Mouse (Mus musculus) neutrophil, adult 5-6 weeks (primary cell): ENCODE results near the gene Prpf6. TPM values are rescaled to one million over a fixed set of nuclear protein-coding genes. Genes with fewer than 3 reads are reported as not detected.

Experiments
- ATAC-seq: fragments of 151-379, 151-347 bp; 2 replicates; pipeline ENCODE4 v1.8.0; 2017; ENCODE audit warnings: mild to moderate bottlenecking, moderate TSS enrichment; ENCODE audit not compliant: insufficient number of reproducible peaks, poor library complexity, low FRiP score, severe bottlenecking; ENCODE audit errors: extremely low read depth
- total RNA-seq: library from RNA; stranded (forward); fragments of 200-1000 nt; gene quantifications from 2 replicates; pipeline ENCODE4 v1.2.3, GENCODE M21; 2017

The Prpf6 gene
- total RNA-seq, 1 experiment from 2014 or later, result 103 TPM

- no peak for ATAC-seq
Measured at GRCm38 (mm10) chr2:181593042-181593421, 1.4 kb downstream of the Prpf6 start.

- no peak for ATAC-seq
Measured at GRCm38 (mm10) chr2:181593937-181594336, 2.3 kb downstream of the Prpf6 start.

- no peak for ATAC-seq
Measured at GRCm38 (mm10) chr2:181594946-181595696, 3.5 kb downstream of the Prpf6 start.

GRCm38 (mm10) chr2:181596221-181596960 lies 4.7 kb downstream of the Prpf6 start:
- ATAC-seq, result no peak

- no peak for ATAC-seq
Measured at GRCm38 (mm10) chr2:181597378-181598061, 5.9 kb downstream of the Prpf6 start.

GRCm38 (mm10) chr2:181598454-181599351 lies 7.0 kb downstream of the Prpf6 start, which contains the start of gene Samd10:
Gene Samd10 (minus strand): TSS chr2:181599212.
- ATAC-seq, result peak; percentile 41

GRCm38 (mm10) chr2:181600226-181600758 lies 8.6 kb downstream of the Prpf6 start:
- no peak for ATAC-seq

- peak; percentile 95 for ATAC-seq
Measured at GRCm38 (mm10) chr2:181600828-181601750, 9.4 kb downstream of the Prpf6 start.

- no peak for ATAC-seq
Measured at GRCm38 (mm10) chr2:181601751-181602145, 10.1 kb downstream of the Prpf6 start.

- no peak for ATAC-seq
Measured at GRCm38 (mm10) chr2:181602367-181602766, 10.7 kb downstream of the Prpf6 start.

- ATAC-seq, result no peak
Measured at GRCm38 (mm10) chr2:181618761-181619495, 27.3 kb downstream of the Prpf6 start.

GRCm38 (mm10) chr2:181623401-181623800 lies 31.7 kb downstream of the Prpf6 start:
- ATAC-seq, result no peak

- no peak for ATAC-seq
Measured at GRCm38 (mm10) chr2:181628471-181628870, 36.8 kb downstream of the Prpf6 start.

GRCm38 (mm10) chr2:181632624-181633023 lies 41.0 kb downstream of the Prpf6 start:
- ATAC-seq, result no peak

GRCm38 (mm10) chr2:181635865-181636264 lies 44.2 kb downstream of the Prpf6 start:
- ATAC-seq, result no peak

- ATAC-seq, result peak; percentile 63; the same call in 1 of the 2 replicates
Measured at GRCm38 (mm10) chr2:181644361-181644760, 52.7 kb downstream of the Prpf6 start.

- no peak for ATAC-seq
Measured at GRCm38 (mm10) chr2:181645666-181646065, 54.0 kb downstream of the Prpf6 start.
